Mouse (Mus musculus) liver, embryonic 14.5 days (tissue): Measurements from ENCODE around the gene Calu. TPM values are rescaled to one million over a fixed set of nuclear protein-coding genes. Genes with fewer than 3 reads are reported as not detected.

Experiments used
- ATAC-seq: fragments of 200-750 bp; cut with Nextera tagmentation; 2 replicates; pipeline ENCODE4 v1.8.0; 2017; ENCODE audit warnings: moderate number of reproducible peaks, mild to moderate bottlenecking, moderate library complexity; ENCODE audit not compliant: insufficient read depth
- DNase-seq, 3 experiments: peaks; one replicate each; pipeline ENCODE4 v3.0.0-alpha.2; 2012 to 2013; ENCODE audit warnings: low read depth in 3 of 3, low spot score in 3 of 3
- H3K27ac ChIP-seq: fragments of 300-500 bp; sonication (generic); 2 replicates; pipeline ENCODE4 v1.5.1; 2014; ENCODE audit warnings: moderate library complexity, mild to moderate bottlenecking, control low read depth, inconsistent platforms
- H3K27me3 ChIP-seq: fragments of 300-500 bp; sonication (generic); 2 replicates; pipeline ENCODE4 v1.6.1; 2014; ENCODE audit warnings: mild to moderate bottlenecking, low read length, moderate library complexity; ENCODE audit not compliant: control insufficient read depth, insufficient read depth
- H3K36me3 ChIP-seq: fragments of 300-500 bp; sonication (generic); replicated peaks from 2 replicates; pipeline ENCODE4 v1.6.1; 2014; ENCODE audit warnings: low read depth; ENCODE audit not compliant: control insufficient read depth, insufficient read depth
- H3K4me1 ChIP-seq, 2 experiments: fragments of 200-500 bp in 1 of 2; fragments of 300-500 bp in 1 of 2; sonication (generic) in 1 of 2; replicated peaks; 2 replicates each; pipeline ENCODE4 v1.6.1; 2012 to 2014; ENCODE audit warnings: antibody characterized with exemption in 1 of 2, inconsistent platforms in 1 of 2, low read length in 1 of 2; ENCODE audit not compliant: control insufficient read depth in 2 of 2, insufficient read depth in 2 of 2
- H3K4me2 ChIP-seq: fragments of 300-500 bp; sonication (generic); 2 replicates; pipeline ENCODE4 v1.6.1; 2014; ENCODE audit warnings: low read depth, mild to moderate bottlenecking, control low read depth, moderate library complexity
- H3K4me3 ChIP-seq, 2 experiments: fragments of 200-500 bp in 1 of 2; fragments of 300-500 bp in 1 of 2; sonication (generic) in 1 of 2; 2 replicates each; pipeline ENCODE4 v1.5.1; 2012 to 2014; ENCODE audit warnings: low read depth in 2 of 2, low read length in 2 of 2, mild to moderate bottlenecking in 2 of 2, control low read depth in 1 of 2, inconsistent platforms in 1 of 2, moderate library complexity in 1 of 2; ENCODE audit not compliant: insufficient read depth in 1 of 2
- H3K9ac ChIP-seq: fragments of 300-500 bp; sonication (generic); replicated peaks from 2 replicates; pipeline ENCODE4 v1.6.1; 2014; ENCODE audit warnings: mild to moderate bottlenecking, control low read depth, moderate library complexity
- H3K9me3 ChIP-seq: fragments of 300-500 bp; sonication (generic); 2 replicates; pipeline ENCODE4 v1.6.1; 2016; ENCODE audit warnings: low read length, mixed read lengths; ENCODE audit not compliant: control insufficient read depth
- CTCF ChIP-seq: IDR thresholded peaks from 2 replicates; pipeline ENCODE4 v1.5.1; 2016; ENCODE audit warnings: antibody characterized with exemption, low read depth, control low read depth
- EP300 ChIP-seq: IDR thresholded peaks from 2 replicates; pipeline ENCODE4 v1.6.1; 2016; ENCODE audit warnings: antibody characterized with exemption, low read depth
- WGBS: fragments of 180-500 bp; shearing (Covaris S2); extraction: QIAGEN DNeasy Blood & Tissue Kit; methylation state at CpG from one replicate; pipeline ENCODE4 v1.1.7; 2014; ENCODE audit not compliant: insufficient replicate concordance; 5-methylcytosine and 5-hydroxymethylcytosine counted together
- polyA plus RNA-seq, 2 experiments: library from polyadenylated mRNA; depleted of rRNA in 1 of 2; stranded (reverse) in 1 of 2; unstranded in 1 of 2; fragments of >200 nt; fragmentation: Nextera tagmentation in 1 of 2; extraction: Ambion mirVana in 1 of 2; gene quantifications; 2 replicates each; pipeline versions ENCODE4 v1.2.1 to v1.2.3; 2012 to 2014

Gene Calu
- polyA plus RNA-seq, 2 experiments = 49.1 to 93.5 TPM

DNA sequence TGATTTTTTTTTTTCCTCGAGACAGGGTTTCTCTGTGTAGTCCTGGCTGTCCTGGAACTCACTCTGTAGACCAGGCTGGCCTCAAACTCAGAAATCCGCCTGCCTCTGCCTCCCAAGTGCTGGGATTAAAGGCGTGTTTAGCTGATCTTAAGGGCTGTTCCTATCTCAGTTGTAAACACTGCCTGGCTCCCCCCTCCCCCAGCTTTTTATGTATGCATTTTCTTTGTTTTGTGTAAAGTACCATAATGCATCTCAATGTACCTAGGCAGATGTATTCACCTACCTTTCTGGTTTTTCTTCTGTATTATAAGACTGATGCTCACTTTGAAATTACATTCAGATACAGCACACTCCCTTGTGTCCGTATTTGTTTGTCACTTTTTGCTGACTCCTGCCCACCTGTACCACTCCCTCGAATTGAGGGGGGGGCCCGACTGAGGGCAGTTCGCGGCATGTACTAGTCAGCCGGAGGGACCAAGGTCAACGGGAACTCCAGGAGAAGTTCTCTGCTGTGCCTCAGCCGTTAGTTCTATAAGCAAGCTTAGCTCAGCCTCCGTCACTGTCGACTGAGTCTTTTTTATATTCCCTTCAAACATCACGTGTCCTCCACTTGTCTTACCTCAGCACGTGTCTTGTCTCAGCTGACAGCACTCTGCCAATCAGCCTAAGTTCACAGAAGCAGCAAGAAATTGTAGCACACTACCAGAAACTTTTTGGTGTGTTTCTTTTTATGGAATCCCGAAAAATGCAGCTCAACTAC is 38.8 kb upstream of the Calu start:
- Histone ChIP-seq H3K9ac (no peak overlapping the region), H3K4me2 (no peak overlapping the region), H3K9me3 (no peaks in the 10 kb centered on the region), H3K27ac (no peak overlapping the region), H3K4me1 (no peaks in the 10 kb centered on the region), H3K36me3 (no peaks in the 10 kb centered on the region), H3K27me3 (no peaks in the 10 kb centered on the region), H3K4me3 (no peak overlapping the region)
- DNase-seq (no peak), ATAC-seq (no peak)
- TF ChIP-seq CTCF = no peak
- TF ChIP-seq EP300 = no peak
- WGBS = 66% methylated on average over 16 of the region's 16 CpGs

GRCm38 (mm10) chr6:29313690-29314202 is 34.1 kb upstream of the Calu start:
- Histone ChIP-seq H3K4me3 (no peak overlapping the region), H3K4me2 (no peak overlapping the region), H3K4me1 (no peaks in the 10 kb centered on the region), H3K9me3 (no peaks in the 10 kb centered on the region), H3K9ac (no peak overlapping the region), H3K27ac (no peak overlapping the region), H3K36me3 (no peaks in the 10 kb centered on the region), H3K27me3 (no peaks in the 10 kb centered on the region)
- 57% methylated on average over 14 of the region's 14 CpGs for WGBS
- no peak for ATAC-seq
- TF ChIP-seq CTCF (no peak), EP300 (no peak)
- DNase-seq = no peak

GRCm38 (mm10) chr6:29317286-29317685 is 30.6 kb upstream of the Calu start:
- TF ChIP-seq CTCF = no peak
- TF ChIP-seq EP300 = no peak
- WGBS = 53% methylated on average over 2 of the region's 2 CpGs
- Histone ChIP-seq H3K27ac (no peak overlapping the region), H3K4me1 (no peaks in the 10 kb centered on the region), H3K4me2 (no peak overlapping the region), H3K36me3 (no peaks in the 10 kb centered on the region), H3K9me3 (no peaks in the 10 kb centered on the region), H3K9ac (no peak overlapping the region), H3K4me3 (no peak overlapping the region), H3K27me3 (no peaks in the 10 kb centered on the region)
- DNase-seq (no peak), ATAC-seq (no peak)

DNA sequence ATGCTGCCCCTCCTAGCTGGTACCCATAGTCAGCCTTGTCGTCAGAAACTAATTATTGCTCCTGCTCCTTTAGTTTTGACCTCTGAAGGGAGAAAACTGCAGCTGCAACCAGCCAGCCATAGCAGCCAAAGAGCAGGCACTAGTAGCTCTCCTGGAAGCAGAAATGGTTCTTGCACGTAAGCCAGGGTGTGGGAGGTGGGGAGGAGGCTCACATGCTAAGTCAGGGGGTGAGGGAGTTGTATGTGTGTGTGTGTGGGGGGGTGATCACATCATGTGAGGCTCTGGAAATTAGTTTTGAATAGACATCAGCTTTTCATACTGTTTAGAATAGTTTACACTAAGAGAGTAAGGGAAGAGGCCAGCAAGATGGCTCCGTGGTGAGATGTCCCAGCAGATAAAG is 29.9 kb upstream of the Calu start:
- WGBS = 53% methylated on average over 3 of the region's 3 CpGs
- Histone ChIP-seq H3K4me3 (no peak overlapping the region), H3K4me2 (no peak overlapping the region), H3K27me3 (no peaks in the 10 kb centered on the region), H3K9ac (no peak overlapping the region), H3K4me1 (no peaks in the 10 kb centered on the region), H3K27ac (no peak overlapping the region), H3K9me3 (no peaks in the 10 kb centered on the region), H3K36me3 (no peaks in the 10 kb centered on the region)
- no peak for ATAC-seq
- DNase-seq = no peak
- no peak for TF ChIP-seq EP300
- TF ChIP-seq CTCF = no peak

GRCm38 (mm10) chr6:29318879-29319278 is 29.0 kb upstream of the Calu start, which contains the start of gene Fam71f1:
Gene Fam71f1, plus strand, starts transcription at chr6:29319140.
- DNase-seq (no peak), ATAC-seq (no peak)
- H3K9me3 ChIP-seq = no peaks in the 10 kb centered on the region
- H3K9ac ChIP-seq = no peak within 1 kb of the TSS
- WGBS = 30% methylated on average over 5 of the region's 5 CpGs
- H3K4me1 ChIP-seq = no peaks in the 10 kb centered on the region
- no peak within 1 kb of the TSS for H3K27ac ChIP-seq
- H3K36me3 ChIP-seq = no peaks in the 10 kb centered on the region
- no peak within 1 kb of the TSS for H3K4me3 ChIP-seq
- no peaks in the 10 kb centered on the region for H3K27me3 ChIP-seq
- no peak within 1 kb of the TSS for H3K4me2 ChIP-seq
- no peak for TF ChIP-seq EP300
- TF ChIP-seq CTCF = no peak
